In genomic region chr5:34326875-34327576, GRCm38 (mm10) we compare ENCODE assay signal across 8 mouse cellular contexts. TPM values are rescaled to one million over a fixed set of nuclear protein-coding genes. Genes with fewer than 3 reads are reported as not detected.
DNase-seq lines count a peak whose midpoint lies in the region; ATAC-seq lines count a peak whose summit lies in the region.

No protein-coding gene starts in this region.

- H3K36me3 ChIP-seq in kidney, embryonic 16.5 days (ENCODE audit: insufficient read depth, low read length): no peaks in the 10 kb centered on the region
- H3K36me3 ChIP-seq in lung, embryonic 16.5 days (ENCODE audit: control insufficient read depth, insufficient read depth, low read length): no peaks in the 10 kb centered on the region

- H3K4me3 ChIP-seq in kidney, embryonic 16.5 days (ENCODE audit: low read length): peak overlapping the region; percentile 35
- H3K4me3 ChIP-seq in lung, embryonic 16.5 days (ENCODE audit: low read length): peak overlapping the region; percentile 44

- H3K4me1 ChIP-seq in kidney, embryonic 16.5 days (ENCODE audit: insufficient read depth, low read length): peaks cover 6% of the 10 kb centered on the region; the same call in 1 of the 2 replicates
- H3K4me1 ChIP-seq in lung, embryonic 16.5 days (replicated peaks; ENCODE audit: control insufficient read depth, insufficient read depth, low read length): peaks cover 6% of the 10 kb centered on the region

- WGBS in kidney, embryonic 16.5 days: 12% methylated on average over 31 of the region's 31 CpGs
- 7% methylated on average over 31 of the region's 31 CpGs for WGBS in lung, embryonic 16.5 days

- no peak for DNase-seq in kidney, adult 11 months
- DNase-seq in cerebellum, adult 9-11 months: peak; percentile 51
- DNase-seq in kidney, postnatal 14 days: peak; percentile 24
- DNase-seq in ovary, postnatal 14 days (ENCODE audit: low spot score): peak; percentile 18

- ATAC-seq in kidney, embryonic 16.5 days (ENCODE audit: low FRiP score, low TSS enrichment): peak; percentile 86
- ATAC-seq in granulocyte monocyte progenitor cell, adult 5-6 weeks (replicated peaks; ENCODE audit: poor library complexity, severe bottlenecking): 0 out of 2 replicates have a peak, but pooled peaks have one; percentile 8
- ATAC-seq in lung, embryonic 16.5 days (ENCODE audit: low read depth): peak; percentile 67
- no peak for ATAC-seq in monocyte, adult 5-6 weeks (replicated peaks; ENCODE audit: insufficient number of reproducible peaks, low FRiP score, low TSS enrichment, poor library complexity, severe bottlenecking)

- H3K27ac ChIP-seq in kidney, embryonic 16.5 days (ENCODE audit: low read length): no peak overlapping the region
- no peak overlapping the region for H3K27ac ChIP-seq in lung, embryonic 16.5 days (ENCODE audit: low read length)

- no peaks in the 10 kb centered on the region for H3K27me3 ChIP-seq in kidney, embryonic 16.5 days (ENCODE audit: insufficient read depth, low read length)
- no peaks in the 10 kb centered on the region for H3K27me3 ChIP-seq in lung, embryonic 16.5 days (ENCODE audit: control insufficient read depth, insufficient read depth, low read depth, low read length)

- H3K9ac ChIP-seq in kidney, embryonic 16.5 days (replicated peaks; ENCODE audit: low read length): peak overlapping the region; percentile 49
- peak overlapping the region; percentile 68 for H3K9ac ChIP-seq in lung, embryonic 16.5 days (ENCODE audit: low read length)

- peak overlapping the region; percentile 57 for H3K4me2 ChIP-seq in kidney, embryonic 16.5 days (replicated peaks; ENCODE audit: low read depth, low read length)
- H3K4me2 ChIP-seq in lung, embryonic 16.5 days (ENCODE audit: low read depth, low read length): peak overlapping the region; percentile 74

- no peaks in the 10 kb centered on the region for H3K9me3 ChIP-seq in kidney, embryonic 16.5 days (ENCODE audit: low read length)
- H3K9me3 ChIP-seq in lung, embryonic 16.5 days (ENCODE audit: control insufficient read depth, low read length): no peaks in the 10 kb centered on the region

RNA-seq across cellular contexts. Expression of gene Rnf4, which starts 9.1 kb away (rescaled TPM):
- 192 and 196 TPM in 2 replicates for polyA plus RNA-seq in kidney, embryonic 16.5 days (2015; fragmentation: Nextera tagmentation; extraction: Ambion mirVana)
- 110 and 114 TPM in 2 replicates for total RNA-seq in granulocyte monocyte progenitor cell, adult 5-6 weeks (2014; fragmentation: Nextera tagmentation)
- total RNA-seq in granulocyte monocyte progenitor cell, adult 5-6 weeks (2017): 117 and 146 TPM in 2 replicates
- polyA plus RNA-seq in lung, embryonic 16.5 days (2015; fragmentation: Nextera tagmentation; extraction: Ambion mirVana): 147 and 158 TPM in 2 replicates
- 155 to 183 TPM (median 179 TPM) in 3 replicates for total RNA-seq in monocyte, adult 5-6 weeks (2017)

RNA-seq across cellular contexts. Expression of gene Cfap99, which starts 38.6 kb away (rescaled TPM):
- polyA plus RNA-seq in kidney, embryonic 16.5 days (2015; fragmentation: Nextera tagmentation; extraction: Ambion mirVana): not detected in 2 replicates
- total RNA-seq in granulocyte monocyte progenitor cell, adult 5-6 weeks (2014; fragmentation: Nextera tagmentation): not detected in 2 replicates
- total RNA-seq in granulocyte monocyte progenitor cell, adult 5-6 weeks (2017): not detected in 2 replicates
- polyA plus RNA-seq in lung, embryonic 16.5 days (2015; fragmentation: Nextera tagmentation; extraction: Ambion mirVana): 0.43 and 0.58 TPM in 2 replicates
- 0.38 TPM in 1 of 3 replicates, not detected in the others for total RNA-seq in monocyte, adult 5-6 weeks (2017)

RNA-seq across cellular contexts. Expression of gene Zfyve28, which starts 38.8 kb away (rescaled TPM):
- 0.21 and 0.34 TPM in 2 replicates for polyA plus RNA-seq in kidney, embryonic 16.5 days (2015; fragmentation: Nextera tagmentation; extraction: Ambion mirVana)
- total RNA-seq in granulocyte monocyte progenitor cell, adult 5-6 weeks (2014; fragmentation: Nextera tagmentation): not detected in 2 replicates
- not detected in 2 replicates for total RNA-seq in granulocyte monocyte progenitor cell, adult 5-6 weeks (2017)
- polyA plus RNA-seq in lung, embryonic 16.5 days (2015; fragmentation: Nextera tagmentation; extraction: Ambion mirVana): 0.20 and 0.26 TPM in 2 replicates
- total RNA-seq in monocyte, adult 5-6 weeks (2017): 0.43 to 3.9 TPM (median 0.67 TPM) in 3 replicates

RNA-seq across cellular contexts. Expression of gene Fam193a, which starts 42.7 kb away (rescaled TPM):
- 10.1 and 11.4 TPM in 2 replicates for polyA plus RNA-seq in kidney, embryonic 16.5 days (2015; fragmentation: Nextera tagmentation; extraction: Ambion mirVana)
- 25.0 and 48.0 TPM in 2 replicates for total RNA-seq in granulocyte monocyte progenitor cell, adult 5-6 weeks (2014; fragmentation: Nextera tagmentation)
- 20.3 and 31.7 TPM in 2 replicates for total RNA-seq in granulocyte monocyte progenitor cell, adult 5-6 weeks (2017)
- 10.3 and 12.7 TPM in 2 replicates for polyA plus RNA-seq in lung, embryonic 16.5 days (2015; fragmentation: Nextera tagmentation; extraction: Ambion mirVana)
- total RNA-seq in monocyte, adult 5-6 weeks (2017): 28.6 to 65.7 TPM (median 40.7 TPM) in 3 replicates
